Mouse (Mus musculus) kidney, adult 11 months (tissue): ENCODE measurements around the gene Yars2.
"Not testable (repeated sequence)": the region's sequence is repeated elsewhere in the genome, so short reads cannot be mapped to it uniquely, and the experiment has no call there.

ENCODE experiments used
- DNase-seq: peaks from one replicate; pipeline ENCODE4 v3.0.0; 2022

Gene Yars2

DNA sequence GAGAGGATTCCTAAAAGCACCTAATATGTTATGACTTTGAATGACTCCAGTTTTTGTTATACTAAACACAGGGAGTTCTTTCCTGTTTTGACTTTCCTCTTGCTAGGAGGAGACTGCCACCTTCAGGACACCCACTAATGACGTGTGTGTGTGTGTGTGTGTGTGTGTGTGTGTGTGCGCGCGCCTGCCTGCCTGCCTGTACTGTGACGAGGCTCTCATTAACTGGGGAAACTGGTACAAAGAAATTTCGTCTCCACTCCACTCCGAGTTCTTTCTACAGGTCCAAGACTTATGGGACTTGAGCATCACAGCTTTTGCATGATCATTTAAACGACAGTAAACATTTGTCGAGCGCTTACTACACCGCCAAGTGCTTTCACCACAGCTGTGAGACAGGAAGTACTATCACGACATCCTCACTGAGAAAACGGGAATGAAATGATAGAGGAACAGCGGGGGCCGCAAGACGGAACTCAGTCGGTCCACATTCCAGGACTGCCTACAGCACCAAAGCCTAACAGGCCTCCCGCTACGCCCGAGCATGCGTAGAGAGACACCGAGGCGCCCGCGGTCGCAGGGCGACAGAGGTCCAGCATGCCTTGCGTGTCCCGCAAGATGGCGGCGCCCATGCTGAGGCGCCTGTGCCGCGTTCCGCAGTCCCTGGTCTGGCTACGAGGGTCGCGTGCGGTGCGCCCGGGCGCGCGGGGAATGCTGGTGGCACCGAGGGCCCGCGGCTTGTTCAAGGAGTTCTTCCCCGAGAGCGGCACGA, at the start of gene Yars2:
Gene Yars2, plus strand, starts transcription at position 597 of the 769 bp plus-strand sequence.
- peak; percentile 92 for DNase-seq

GRCm38 (mm10) chr16:16253326-16254074, 49.3 kb upstream of the Yars2 start:
- no peak for DNase-seq

DNA sequence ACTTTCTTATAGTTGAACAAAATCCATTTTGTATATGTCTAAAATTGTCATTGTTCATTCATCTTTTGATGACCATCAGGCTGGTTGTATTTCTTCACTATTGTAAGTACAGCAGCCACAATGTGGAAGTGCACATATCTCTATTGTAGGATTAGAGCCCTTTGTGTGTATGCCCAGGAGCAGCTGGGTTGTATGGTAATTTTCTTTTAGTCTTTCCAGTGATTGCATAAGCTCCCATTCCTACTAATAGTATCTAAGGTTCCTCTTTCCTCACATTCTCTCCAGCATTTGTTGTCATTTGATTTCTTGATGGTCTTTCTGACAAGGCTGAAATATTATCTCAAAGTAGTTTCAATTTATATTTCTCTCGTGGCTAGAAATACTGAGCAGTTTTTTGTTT, 47.5 kb upstream of the Yars2 start:
- DNase-seq, result no peak

DNA sequence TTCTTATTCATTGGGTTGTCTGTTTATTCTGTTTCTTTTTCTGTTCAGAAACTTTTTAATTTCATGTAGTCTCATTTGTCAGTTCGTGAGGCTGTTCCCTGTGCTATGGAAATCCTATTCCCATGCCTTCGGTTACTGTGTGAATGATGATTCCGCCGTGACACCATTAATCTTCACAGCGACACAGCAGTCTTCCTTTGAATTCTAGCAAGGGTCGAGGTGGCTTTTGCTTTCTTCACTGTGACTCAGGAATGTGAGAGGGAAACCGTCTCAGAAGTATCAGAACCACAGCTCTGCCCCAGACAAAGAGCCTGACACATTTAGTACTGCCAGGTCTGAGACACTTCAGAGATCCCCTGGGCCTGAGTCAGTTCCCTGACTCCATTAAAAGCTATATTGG, 46.9 kb upstream of the Yars2 start:
- no peak for DNase-seq

DNA sequence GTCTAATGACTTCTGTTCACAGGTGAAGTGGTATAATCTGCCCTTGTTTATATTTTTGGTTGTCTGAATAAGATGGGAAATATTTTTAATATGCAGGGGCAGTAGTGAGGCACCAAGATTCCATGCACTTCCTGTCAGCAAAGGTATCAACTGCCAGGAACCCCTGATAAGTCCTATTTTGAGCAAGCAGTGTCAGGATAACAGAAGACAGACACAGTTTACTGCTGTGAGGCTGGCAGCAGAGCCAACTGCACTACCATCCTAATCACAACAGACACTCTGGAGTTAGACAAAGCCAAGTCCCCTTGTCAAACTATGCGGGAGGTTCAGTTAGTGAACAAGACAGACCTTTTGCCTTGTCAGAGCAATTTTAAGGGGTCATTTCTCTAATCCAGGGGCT, 46.1 kb upstream of the Yars2 start:
- no peak for DNase-seq

- no peak for DNase-seq
Observed at GRCm38 (mm10) chr16:16260882-16261281, 41.9 kb upstream of the Yars2 start.

- DNase-seq, result no peak
Observed at GRCm38 (mm10) chr16:16261481-16261880, 41.3 kb upstream of the Yars2 start.

DNA sequence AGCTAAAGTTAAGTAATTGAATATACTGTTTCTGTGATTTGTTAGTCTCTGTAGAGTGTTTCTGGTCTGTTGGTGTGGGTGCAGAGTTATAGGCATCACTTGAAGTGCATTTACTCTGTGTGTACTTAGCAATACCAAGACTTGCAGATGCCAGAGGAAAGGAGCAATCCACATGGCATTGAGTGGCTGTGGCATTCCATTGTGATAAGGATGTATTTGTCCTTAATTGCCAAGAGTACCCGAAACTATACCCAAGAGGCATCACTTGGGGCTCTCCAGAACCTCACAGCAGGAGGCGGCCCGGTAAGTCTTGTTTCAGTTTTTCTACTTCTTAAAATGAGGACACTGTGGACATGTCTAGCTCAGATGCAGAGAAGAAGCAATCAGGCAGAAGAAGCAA, 40.3 kb upstream of the Yars2 start:
- DNase-seq, result no peak

DNA sequence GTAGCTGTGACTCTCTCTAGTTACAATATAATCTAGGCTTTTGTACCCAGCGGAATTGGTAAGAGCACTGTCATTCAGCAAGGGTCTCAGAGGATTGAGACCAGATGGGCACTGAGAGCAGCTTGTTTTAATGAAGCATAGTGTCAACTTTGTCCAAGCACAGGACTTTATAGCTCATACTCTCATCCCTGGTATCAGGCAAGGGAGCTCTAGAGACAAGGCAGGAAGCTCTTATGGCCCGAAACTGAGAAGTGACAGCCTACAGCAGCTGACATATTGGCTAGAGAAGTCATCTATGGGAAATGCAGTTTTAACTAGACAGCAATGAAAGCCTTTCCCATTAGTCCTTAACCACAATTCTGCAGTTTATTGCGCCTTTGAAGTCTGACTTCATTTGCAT, 29.8 kb upstream of the Yars2 start:
- DNase-seq, result no peak

GRCm38 (mm10) chr16:16273752-16274151, 29.0 kb upstream of the Yars2 start:
- DNase-seq, result no peak

DNA sequence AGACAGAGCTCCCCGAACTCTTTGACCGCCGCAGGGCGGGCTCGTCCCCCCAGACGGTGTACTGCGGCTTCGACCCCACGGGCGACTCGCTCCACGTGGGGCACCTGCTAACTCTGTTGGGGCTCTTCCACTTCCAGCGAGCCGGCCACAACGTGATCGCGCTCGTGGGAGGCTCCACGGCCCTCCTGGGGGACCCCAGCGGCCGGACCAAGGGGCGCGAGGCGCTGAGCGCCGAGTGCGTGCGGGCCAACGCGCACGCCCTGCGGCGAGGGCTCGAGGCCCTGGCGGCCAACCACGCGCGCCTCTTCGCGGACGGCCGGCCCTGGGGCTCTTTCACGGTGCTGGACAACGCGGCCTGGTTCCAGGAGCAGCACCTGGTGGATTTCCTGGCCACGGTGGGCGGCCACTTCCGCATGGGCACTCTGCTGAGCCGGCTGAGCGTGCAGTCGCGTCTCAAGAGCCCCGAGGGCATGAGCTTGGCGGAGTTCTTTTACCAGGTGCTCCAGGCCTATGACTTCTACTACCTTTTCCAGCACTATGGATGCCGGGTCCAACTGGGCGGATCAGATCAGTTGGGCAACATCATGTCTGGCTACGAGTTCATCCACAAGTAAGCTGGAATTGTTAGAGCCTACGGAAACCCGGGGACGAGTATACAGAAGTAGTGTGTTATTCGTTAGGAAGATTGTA, 518 bp downstream of the Yars2 start:
- peak; percentile 45 for DNase-seq

DNA sequence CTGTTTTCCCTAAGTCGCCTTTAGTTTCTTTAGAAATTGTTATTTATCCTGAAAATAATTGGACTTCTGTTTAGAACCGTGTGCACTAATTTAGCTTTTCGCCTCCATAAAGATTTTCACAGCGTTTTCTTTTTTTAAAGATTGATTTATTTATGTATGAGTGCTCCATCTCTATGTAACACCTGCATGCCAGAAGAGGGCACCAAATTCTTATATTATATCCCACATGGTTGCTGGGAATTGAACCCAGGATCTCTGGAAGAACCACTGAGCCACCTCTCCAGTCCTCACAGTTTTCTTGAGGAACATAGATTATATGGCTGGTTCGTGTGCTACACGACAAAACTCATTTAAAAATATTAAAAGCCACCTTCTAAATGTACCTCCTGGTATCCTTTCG, 1.1 kb downstream of the Yars2 start:
- DNase-seq, result no peak

DNA sequence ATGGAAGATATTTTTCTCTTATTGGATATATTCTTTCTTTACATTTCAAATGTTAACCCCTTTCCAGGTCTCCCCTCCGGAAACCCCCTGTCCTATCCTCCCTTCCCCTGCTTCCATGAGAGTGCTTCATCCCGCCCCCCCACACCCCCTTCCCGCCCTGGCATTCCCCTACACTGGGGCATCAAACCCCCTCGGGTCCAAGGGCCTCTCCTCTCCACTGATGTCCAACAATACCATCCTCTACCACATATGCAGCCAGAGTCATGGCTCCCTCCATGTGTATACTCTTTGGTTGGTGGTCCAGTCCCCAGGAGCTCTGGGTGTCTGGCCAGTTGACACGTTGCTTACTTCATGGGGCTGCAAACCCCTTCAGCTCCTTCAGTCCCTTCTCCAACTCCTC, 8.6 kb downstream of the Yars2 start:
- DNase-seq, result no peak

GRCm38 (mm10) chr16:16325775-16326336, 23.1 kb downstream of the Yars2 start:
- peak; percentile 18 for DNase-seq

GRCm38 (mm10) chr16:16346420-16346819, 43.7 kb downstream of the Yars2 start:
- DNase-seq, result no peak

GRCm38 (mm10) chr16:16357908-16358307, 55.1 kb downstream of the Yars2 start:
- DNase-seq, result no peak

- DNase-seq, result peak; percentile 91
Observed at GRCm38 (mm10) chr16:16358481-16359100, 55.8 kb downstream of the Yars2 start, which contains the start of gene Dnm1l. Gene Dnm1l (minus strand): TSS chr16:16358959.

DNA sequence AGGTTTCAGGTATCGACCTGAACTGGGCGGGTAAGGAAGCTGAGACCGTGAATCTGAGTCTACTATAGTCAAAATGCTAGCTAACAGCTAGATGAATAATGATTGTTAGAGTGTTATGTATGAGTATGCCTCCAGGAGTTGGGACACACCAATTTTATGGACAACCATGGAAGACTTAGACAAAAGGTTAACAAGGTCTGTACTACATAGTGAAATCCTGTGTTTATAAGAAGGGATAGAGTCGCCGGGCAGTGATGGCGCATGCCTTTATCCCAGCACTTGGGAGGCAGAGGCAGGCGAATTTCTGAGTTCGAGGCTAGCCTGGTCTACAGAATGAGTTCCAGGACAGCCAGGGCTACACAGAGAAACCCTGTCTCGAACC, 56.3 kb downstream of the Yars2 start:
- DNase-seq, result not testable (repeated sequence)
